Mouse (Mus musculus) spleen, embryonic (tissue): ENCODE data around the gene Mknk1.

ENCODE experiments used
- CTCF ChIA-PET: fragments of 350-600 bp; sonication (Branson Sonifier 250); formaldehyde crosslinking; loops from one replicate; lab custom pipeline; 2022; lab: Charles Lee

The Mknk1 gene

DNA sequence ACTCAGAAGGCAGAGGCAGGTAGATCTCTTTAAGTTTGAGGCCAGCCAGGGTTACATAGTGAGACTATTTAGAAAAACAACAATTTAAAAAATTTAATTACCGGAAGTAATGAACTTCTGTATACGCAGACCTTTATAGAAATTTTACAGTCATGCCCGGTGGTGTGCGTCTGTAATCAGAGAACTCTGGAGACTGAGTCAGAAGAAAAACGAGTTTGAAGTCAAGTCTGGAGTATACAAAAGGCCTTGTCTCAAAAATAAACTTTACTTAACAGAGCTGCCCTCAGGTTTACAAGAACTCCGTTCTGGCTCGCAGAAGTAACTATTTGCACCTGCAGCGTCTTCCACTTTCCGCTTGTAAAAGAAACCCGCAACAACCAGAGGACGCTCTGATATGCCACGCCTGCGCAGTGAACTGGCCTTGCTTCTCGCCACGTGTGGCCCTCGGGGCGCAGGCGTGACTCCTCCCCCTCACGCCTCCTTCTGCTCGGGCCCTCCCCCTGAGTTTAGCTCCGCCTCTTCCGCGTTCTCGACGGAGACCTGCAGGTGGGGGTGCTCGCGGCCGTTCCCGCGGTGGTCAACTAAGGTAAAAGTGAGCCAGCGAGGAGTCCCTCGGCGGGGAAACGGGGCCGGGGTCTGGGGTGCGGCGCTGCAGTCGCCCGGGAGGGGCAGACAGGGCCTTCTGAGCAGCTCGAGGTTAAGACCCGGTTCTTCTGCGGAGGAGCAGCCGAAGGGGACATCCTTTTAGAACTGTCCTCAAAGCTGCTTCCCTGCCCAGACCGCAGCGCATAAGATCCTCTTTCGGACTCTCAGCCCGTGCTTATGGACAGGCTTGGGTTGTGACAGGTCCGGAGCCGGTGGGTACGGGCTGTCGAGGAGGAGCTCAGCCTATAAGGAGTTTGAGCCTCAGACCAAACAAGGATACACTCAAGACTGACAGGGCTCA, at the start of gene Mknk1:
Gene Mknk1 (plus strand): TSS at position 503 of the 946 bp plus-strand sequence.
- CTCF ChIA-PET = interaction anchor here (0.6 to 1.7 kb wide), 4 partner anchors 8 to 102 kb away, joined by 3 to 6 read pairs (median 4); partner anchors contain the start of genes Efcab14 and Mob3c

DNA sequence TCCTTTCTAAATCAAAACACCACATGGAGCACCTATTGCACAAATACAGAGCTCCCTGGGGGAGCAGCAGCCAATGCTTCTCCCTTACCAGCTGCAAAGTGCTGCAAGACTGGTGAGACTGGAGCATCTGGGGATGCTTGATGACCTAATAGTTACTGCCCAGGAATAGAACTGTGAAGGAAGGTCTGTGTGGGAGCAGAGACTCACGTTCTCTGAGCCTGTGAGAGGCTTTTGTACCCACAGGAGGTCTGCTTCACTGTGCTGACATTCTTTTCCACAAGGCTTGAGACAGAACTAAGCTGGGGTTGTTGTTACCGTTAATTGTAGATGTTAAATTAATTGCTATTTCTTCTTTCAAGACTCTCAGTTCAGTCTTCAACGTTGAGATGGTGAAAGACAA, 48.1 kb upstream of the Mknk1 start:
- CTCF ChIA-PET = no interaction called here

DNA sequence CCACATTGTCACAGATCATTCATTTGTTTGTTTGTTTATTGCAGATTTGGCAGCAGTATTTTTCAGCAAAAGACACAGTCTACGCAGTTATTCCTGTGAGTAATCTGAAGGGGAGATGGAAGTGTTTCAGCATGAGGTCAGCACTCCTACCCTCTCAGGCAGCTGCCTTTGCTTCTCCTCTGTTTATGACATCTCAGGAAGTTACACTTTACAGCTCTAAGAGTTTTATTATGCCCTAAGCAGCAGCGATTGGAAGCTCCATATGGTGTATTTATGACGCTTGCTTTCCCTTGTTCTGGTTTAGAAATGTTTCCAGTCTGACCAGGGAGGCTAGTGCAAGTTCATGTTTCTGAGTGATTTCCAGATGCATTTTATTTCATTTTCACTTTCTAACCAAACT, 43.6 kb upstream of the Mknk1 start:
- CTCF ChIA-PET = interaction anchor here (0.6 kb wide), 1 partner anchor 17 kb away, joined by 4 read pairs; no protein-coding TSS in a partner anchor

DNA sequence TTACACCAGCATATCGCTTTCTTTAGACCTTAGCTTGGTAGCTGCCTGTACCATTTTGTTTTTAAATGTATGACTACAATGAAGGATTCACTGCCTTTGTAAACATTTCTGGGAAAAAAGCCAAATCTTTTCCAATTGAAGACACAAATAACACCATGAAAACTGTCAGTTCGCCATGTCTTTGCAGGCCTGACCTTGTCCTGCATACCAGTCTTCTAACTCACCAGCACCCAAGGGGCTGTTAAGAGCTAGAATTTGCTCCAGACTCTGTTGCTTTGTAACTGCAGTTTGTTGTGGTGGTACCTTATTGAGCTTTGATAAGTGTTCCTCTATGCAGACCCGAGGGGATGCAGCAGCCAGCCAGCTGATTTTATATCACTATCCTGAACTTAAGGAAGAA, 39.0 kb upstream of the Mknk1 start:
- CTCF ChIA-PET = no interaction called here

DNA sequence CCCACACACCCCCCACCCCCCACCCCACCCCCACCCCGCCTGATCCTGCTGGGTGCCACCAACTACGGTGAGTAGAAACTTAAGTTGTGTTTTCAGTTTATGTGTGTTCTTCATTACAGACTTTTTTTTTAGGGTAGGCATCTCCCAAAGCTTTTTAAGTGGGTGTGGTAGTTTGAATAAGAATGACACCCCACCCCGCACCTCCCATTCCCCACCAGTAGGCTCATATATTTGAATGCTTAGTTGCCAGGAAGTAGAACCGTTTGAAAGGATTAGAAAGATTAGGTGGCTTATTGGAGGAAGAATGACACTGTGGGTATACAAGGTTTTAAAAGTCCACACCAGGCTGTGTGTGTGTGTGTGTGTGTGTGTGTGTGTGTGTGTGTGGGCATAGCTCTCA, 26.7 kb upstream of the Mknk1 start:
- CTCF ChIA-PET = no interaction called here

DNA sequence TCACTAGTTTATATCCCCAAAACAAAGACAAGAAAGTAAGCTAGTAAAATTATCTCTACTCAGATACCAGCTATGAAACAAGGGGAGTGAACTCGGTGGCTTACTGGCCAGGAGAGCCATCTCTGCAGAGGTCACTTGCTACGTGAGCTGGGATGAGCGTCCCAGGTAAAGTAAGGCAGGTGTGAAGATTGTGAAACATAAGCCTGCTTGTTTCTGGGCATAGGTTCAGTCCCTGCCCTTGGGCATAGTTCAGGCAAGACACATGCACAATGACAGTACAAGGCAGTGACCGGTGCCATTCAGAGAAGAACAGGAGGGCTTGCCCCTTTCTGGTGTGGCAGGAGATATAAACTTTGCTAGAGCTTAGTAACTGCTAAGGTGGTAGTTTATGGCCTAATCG, 23.4 kb upstream of the Mknk1 start:
- CTCF ChIA-PET = no interaction called here

DNA sequence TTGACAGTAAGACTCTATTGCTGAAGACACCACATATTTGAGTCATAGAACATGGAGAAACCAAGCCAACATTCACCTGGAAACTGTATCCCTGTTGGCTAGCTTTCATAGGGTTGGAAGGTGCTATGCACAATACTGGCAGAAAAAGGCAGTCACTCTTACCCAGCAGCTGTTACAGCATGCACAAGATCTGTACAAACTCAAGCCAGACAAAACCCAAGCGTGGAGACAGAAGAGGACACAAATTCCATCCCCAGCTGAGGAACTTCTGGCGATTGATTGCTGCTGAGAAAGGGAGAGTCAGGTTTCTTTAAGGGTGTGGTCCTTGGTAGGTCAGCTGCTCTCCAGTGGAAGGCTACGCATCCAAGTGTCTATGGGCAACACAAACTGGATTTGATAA, 18.8 kb upstream of the Mknk1 start:
- CTCF ChIA-PET = no interaction called here

DNA sequence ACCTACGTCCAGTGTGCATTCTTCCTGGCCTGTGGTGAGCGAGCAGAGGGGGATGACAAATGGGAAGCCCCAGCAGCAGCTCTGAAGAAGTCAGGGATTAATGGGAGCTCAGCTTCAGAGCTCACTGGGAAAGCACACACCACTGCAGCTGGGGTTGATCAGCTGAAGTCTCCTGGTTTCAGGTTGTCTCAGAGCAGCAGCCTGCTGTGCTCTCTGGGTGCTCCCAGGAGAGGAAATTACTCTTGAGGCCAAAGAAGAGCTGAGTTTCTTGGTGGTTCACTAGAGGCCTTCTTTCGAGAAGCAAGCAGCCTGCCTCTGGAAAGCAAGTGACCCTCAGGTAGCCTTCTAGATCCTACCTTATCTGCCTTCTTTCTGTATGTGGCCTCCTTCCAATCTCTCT, 18.1 kb upstream of the Mknk1 start:
- CTCF ChIA-PET = no interaction called here

DNA sequence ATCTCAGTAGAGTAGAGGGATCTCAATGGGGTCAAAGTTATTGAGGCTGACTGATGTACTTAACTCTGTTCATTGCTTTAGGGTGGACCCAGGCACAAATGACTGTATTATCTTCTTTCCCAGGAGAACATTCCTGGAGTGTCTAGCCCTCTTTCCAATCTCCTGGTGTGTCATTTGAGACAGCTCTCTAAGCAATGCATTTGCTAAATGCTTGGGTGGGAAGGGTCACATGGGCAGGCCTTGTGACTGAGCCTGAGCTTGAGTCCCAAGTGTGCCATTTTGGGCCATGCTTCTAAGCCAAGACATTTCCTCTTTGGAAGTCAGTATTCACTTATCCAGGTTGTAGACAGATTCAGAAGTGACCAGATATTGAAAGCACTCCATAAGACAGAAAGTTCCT, 17.6 kb upstream of the Mknk1 start:
- CTCF ChIA-PET = no interaction called here

DNA sequence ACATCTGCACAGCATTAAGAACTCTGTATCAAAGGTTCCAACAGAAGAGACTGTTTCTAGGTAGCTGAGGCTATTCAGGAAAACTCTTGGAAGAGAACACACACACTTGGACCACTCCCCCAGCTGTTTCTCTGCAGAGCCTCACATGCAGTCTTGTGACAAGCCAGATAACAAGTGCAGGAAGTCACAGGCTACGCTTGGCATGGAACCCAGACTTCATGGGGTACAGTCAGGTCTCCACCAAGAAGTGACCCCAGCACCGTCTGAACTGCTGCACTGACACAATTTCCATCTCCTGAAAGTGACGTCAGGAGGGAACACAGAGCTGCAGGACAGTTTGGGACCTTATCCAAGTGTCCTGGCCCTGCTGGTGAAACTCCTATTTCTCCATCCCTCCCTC, 17.1 kb upstream of the Mknk1 start:
- CTCF ChIA-PET = no interaction called here

DNA sequence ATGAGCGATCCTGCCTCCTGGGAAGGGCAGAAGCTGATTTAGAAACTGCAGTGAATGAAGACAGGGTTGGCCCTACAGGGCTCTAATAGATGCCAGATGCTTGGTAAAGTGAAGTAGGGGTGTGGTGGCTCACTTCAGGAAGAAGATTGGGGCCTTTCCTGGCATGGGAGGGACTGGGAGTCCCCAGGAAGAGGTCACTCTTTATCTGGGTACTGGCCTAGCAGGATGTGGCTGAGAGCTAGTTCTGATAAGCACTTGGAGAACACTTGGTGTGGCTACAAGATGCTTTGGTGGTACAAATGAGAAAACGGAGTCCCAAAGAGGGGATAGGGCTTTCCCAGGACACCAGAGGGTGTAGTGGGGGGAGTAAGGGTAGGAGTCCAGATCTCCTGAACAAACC, 14.8 kb upstream of the Mknk1 start:
- CTCF ChIA-PET = no interaction called here

DNA sequence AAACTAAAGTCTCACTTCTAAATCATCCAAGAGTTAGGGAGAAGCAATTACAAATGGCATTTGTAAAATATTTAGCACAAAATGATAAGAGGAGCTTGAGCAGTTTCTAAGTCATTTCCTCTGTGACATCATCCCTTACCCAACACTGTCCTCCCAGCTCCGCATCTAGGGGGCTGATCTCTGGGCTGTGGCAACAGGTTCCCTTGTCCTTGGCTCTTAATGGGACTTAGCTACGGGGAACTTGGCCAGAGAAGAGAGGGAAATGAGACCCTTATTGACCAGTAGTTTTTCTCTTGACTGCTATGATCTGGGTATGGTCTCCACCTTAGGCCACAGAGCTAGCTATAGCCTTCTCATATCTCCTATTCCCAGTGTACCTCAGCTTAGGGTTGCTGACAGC, 13.7 kb upstream of the Mknk1 start:
- CTCF ChIA-PET = no interaction called here

DNA sequence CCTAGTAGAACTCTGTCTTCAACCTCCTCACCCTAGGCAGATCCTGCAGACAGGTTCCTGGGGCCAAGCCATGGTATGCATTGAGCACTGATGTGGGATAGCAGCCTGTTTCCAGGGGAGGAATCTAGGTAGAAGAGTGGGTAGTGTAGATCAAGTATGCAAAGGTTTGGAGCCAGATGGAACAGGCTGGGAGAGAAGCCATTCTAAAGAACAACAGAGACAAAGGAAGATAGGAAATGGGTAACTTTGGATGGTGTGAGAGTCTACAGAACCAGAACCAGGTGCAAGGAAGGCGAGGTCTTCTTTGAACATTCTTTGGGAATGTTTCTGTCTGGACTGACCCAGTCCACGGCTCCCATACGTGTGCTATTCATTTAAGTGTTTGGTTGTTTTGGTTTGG, 11.9 kb upstream of the Mknk1 start:
- CTCF ChIA-PET = no interaction called here

DNA sequence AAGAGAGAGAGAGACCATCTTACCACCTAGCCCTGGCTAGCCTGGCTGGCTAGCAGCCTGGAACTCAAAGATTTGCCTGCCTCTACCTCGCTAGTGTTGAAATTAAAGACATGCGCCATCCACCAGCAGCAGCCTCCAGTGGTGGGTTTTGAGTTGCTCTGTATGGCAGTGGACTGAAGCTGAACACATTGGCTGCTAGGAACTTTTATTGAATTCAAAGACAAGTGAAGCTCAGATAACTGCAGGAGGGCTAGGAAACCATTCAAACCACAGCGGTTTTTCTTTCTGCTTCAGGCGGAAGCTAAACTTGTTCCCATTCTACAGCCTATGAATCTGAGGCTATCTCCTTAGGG, 11.5 kb upstream of the Mknk1 start:
- CTCF ChIA-PET = no interaction called here

DNA sequence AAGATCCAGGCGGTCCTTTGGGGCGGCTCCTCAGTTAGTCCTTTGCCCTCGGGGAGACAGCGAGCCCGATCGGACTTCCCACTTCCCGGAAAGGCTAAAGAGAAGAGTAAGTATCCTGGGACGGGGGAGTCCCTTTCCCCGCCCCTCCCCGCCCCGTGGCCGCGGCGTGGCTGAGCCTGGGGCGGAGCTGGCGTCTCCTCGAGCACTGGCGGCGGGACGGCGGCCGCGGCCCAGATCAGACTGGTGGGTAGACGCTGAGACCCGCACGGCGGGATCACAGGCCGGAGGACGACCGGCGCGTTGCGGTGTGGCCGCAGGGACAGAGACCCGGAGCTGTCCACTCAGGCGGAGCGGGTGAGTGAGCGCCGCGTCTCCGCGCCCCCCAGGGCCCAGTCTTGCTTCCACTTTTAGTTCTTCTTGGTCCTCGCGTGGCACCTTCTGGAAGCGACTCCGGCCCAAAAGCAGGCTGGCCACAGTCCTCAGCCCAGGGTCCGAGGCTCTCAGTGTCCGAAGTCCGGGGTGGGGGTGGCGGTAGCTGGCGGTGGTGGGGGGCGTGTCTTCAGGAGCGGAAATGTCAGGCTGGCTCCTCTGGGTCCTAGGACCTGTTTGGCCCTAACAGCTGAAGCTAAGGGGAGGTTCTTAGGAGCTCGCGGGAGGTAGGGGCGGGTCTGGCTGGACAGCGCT, 11.0 kb upstream of the Mknk1 start, which contains the start of gene Mob3c:
Gene Mob3c (plus strand): TSS at position 205 of the 684 bp plus-strand sequence.
- CTCF ChIA-PET = interaction anchor here (0.9 to 1.5 kb wide), 2 partner anchors 9 to 12 kb away, joined by 3 read pairs; no protein-coding TSS in a partner anchor

DNA sequence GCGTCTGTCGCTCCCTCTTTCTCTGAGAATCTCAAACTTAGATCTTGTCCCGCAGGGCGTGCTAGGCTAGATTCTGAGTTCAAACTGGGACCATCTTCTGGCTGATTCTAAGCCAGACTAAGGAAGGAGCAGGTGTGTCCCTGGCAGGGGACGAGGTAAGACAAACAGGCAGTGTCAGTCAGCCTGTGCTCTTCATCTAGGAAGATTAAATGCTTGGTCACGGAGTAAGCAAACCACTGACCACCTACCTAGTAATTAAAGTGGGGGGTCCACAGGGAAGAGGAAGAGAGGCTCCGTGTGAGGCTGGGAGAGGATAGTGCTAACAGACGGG, 10.5 kb upstream of the Mknk1 start:
- CTCF ChIA-PET = interaction anchor here (0.9 to 1.5 kb wide), 2 partner anchors 10 to 11 kb away, joined by 3 read pairs; no protein-coding TSS in a partner anchor

DNA sequence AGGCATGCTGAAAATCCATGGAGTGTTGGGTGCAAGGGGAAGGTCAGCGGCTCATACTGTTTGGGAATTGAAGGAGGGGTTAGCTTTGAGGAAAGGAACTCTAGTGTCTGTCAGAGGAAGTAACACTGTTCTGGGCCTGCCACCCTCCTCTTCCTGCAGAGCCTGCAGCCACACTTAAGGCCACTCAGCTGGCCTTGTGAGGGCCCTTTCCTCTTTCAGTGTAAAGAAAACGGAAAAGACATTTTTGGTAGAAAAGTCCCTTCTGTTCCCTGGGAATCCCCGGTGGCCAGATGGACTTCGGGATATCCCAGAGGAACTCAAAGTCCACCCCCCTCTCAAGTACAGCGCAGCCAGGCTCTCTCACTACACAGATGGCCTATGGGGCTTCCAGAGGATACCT, 8.5 kb upstream of the Mknk1 start:
- CTCF ChIA-PET = interaction anchor here (1.5 kb wide), 1 partner anchor 9 kb away, joined by 4 read pairs; the partner anchor contains the start of gene Mknk1

DNA sequence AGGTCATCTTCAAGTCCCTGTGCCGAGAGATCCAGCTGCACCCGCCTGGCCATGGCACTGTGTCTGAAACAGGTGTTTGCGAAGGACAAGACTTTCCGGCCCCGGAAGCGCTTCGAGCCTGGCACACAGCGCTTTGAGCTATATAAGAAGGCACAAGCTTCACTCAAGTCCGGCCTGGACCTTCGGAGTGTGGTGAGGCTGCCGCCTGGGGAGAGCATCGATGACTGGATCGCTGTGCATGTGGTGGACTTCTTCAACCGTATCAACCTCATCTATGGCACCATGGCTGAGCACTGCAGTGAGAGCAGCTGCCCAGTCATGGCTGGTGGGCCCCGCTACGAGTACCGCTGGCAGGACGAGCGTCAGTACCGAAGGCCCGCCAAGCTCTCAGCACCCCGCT, 7.8 kb upstream of the Mknk1 start:
- CTCF ChIA-PET = no interaction called here

DNA sequence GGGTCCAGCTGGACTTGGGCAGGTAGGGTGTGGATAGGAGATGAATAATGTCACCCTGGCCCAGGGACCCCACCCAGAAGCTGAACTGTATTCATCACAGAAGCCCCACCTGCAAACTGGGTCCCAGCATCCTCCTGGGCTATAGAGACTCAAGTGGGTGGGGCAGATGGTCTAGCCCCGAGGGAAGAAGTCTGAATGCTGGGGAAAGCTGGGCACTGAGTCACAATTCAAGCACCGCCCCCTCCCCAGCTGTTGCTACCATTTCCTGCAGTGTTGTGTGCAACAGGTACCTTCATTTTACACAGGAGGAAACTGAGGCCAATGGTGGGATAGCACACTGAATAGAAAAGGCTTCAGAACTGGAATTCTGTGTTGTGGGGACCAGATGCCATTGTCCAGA, 7.0 kb upstream of the Mknk1 start:
- CTCF ChIA-PET = no interaction called here

DNA sequence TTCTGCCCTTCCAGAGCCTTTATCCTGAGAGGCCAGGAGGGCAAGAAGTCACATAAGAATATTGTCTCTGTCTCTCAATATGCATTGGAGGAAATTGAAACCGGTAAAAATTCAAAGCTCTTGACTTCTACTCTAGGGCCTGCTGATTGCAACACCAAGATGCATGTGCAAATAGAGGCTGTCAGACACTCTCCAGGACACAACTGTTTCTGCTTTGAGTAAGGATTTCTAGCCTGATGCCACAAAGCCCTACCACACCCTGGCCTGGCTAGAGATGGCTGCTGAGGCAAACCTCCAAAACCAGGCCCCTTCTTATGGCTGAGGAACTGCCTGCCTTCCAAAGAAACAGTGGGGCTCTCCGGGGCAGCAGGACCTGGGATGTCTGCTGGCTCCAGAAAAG, 3.4 kb upstream of the Mknk1 start:
- CTCF ChIA-PET = no interaction called here

DNA sequence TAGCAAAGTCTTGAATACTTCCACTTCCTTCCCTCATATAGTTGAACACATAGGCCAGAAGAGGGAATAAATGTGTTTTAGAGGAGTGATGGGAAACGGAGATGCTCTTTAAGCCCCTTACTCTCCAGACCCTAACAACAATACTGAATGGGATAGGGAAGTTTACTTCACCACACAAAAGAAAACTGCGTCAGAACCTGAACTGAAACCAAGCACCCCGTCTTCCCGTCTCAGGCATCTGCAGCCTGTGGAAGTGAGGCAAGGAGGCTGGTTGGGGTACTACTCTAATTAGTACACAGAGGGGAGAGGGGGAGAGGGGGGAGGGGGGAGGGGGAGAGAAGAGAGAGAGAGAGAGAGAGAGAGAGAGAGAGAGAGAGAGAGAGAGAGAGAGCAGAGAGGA, 802 bp upstream of the Mknk1 start:
- CTCF ChIA-PET = interaction anchor here (0.5 to 0.6 kb wide), 2 partner anchors 101 to 219 kb away, joined by 3 to 6 read pairs; partner anchors contain the start of gene Efcab14

DNA sequence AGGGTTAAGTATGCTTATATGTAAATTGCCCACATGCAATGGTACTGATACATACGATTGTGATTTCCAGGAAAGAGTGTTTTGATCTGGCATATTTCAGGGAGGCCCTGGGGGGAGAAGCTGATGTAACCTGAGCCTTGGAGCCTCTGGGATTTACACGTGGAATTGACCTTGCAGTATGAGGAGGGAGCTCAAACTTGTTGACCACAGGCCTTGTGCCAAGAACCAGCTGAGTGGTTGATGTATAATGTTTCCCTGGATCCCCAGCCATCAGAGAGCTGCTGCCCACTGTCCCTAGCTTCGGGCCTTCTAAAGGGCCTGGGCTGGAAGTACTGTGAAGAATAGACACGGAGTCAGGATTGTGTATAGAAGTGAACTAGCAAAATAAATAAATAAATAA, 958 bp downstream of the Mknk1 start:
- CTCF ChIA-PET = interaction anchor here (1.0 to 1.7 kb wide), 2 partner anchors 10 to 12 kb away, joined by 3 to 4 read pairs; partner anchors contain the start of gene Mob3c

DNA sequence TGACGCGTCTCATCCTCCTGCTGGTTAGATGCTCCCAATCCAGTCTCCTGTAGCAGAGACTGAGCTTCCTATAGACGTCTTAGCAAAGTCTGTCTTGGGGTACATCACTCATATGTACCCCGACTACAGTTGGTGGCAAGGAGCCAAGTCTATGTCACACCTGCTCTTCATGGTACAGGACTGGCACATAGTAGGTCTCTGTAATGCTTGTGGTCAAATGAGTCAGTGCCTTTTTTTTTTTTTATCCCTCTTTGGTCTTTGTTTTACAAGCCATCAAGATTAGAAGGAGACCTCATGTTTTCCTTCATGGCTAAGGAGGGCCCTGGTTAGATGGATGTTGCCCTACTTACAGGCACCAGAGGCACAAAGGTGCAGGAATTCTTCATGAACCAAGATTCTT, 1.8 kb downstream of the Mknk1 start:
- CTCF ChIA-PET = no interaction called here
